Mouse (Mus musculus) heart, adult 2 months (tissue): ENCODE data around the gene Cxcr5.

Source experiments
- CTCF ChIP-seq: fragments of 200-600 bp; IDR thresholded peaks from 2 replicates; pipeline ENCODE4 v1.8.1; 2022; ENCODE audit warnings: antibody characterized with exemption, mild to moderate bottlenecking, moderate library complexity
- EP300 ChIP-seq: fragments of 200-500 bp; IDR thresholded peaks from 2 replicates; pipeline ENCODE4 v1.6.1; 2011; ENCODE audit warnings: low read depth, low read length, control low read depth; ENCODE audit not compliant: insufficient read depth
- POLR2A ChIP-seq: fragments of 200-500 bp; IDR thresholded peaks from 2 replicates; pipeline ENCODE4 v1.6.1; 2011; ENCODE audit warnings: mild to moderate bottlenecking, low read depth, low read length, control low read depth; ENCODE audit not compliant: insufficient read depth

- TF ChIP-seq POLR2A = no peak
- TF ChIP-seq CTCF = no peak
- no peak for TF ChIP-seq EP300
Observed at GRCm38 (mm10) chr9:44610371-44610770, 48.7 kb upstream of the Cxcr5 start.
